ENCODE assay signal across 8 mouse cellular contexts in genomic region chr2:84885084-84886055, GRCm38 (mm10). TPM values are rescaled to one million over a fixed set of nuclear protein-coding genes. Genes with fewer than 3 reads are reported as not detected.
A peak's percentile ranks its signal among the peaks of the same experiment; 100 is the strongest.
DNase-seq lines count a peak whose midpoint lies in the region; ATAC-seq and TF ChIP-seq lines count a peak whose summit lies in the region.

No protein-coding gene starts in this region.

- H3K9me3 ChIP-seq in lung, embryonic 14.5 days (ENCODE audit: low read depth, low read length) = no peaks in the 10 kb centered on the region
- no peaks in the 10 kb centered on the region for H3K9me3 ChIP-seq in intestine, embryonic 15.5 days
- no peaks in the 10 kb centered on the region for H3K9me3 ChIP-seq in neural tube, embryonic 14.5 days (ENCODE audit: control insufficient read depth, low read length)

- H3K9ac ChIP-seq in lung, embryonic 14.5 days = no peak overlapping the region
- H3K9ac ChIP-seq in intestine, embryonic 15.5 days = no peak overlapping the region
- H3K9ac ChIP-seq in neural tube, embryonic 14.5 days (replicated peaks; ENCODE audit: low read depth, low read length) = peak overlapping the region; percentile 47; the same call in 1 of the 2 replicates

- H3K36me3 ChIP-seq in lung, embryonic 14.5 days (ENCODE audit: insufficient read depth) = no peaks in the 10 kb centered on the region
- no peaks in the 10 kb centered on the region for H3K36me3 ChIP-seq in intestine, embryonic 15.5 days
- no peaks in the 10 kb centered on the region for H3K36me3 ChIP-seq in neural tube, embryonic 14.5 days (ENCODE audit: control insufficient read depth, insufficient read depth, low read length)

- H3K4me1 ChIP-seq in lung, embryonic 14.5 days (ENCODE audit: insufficient read depth) = peaks cover 11% of the 10 kb centered on the region
- peaks cover 40% of the 10 kb centered on the region for H3K4me1 ChIP-seq in intestine, embryonic 15.5 days (replicated peaks)
- H3K4me1 ChIP-seq in neural tube, embryonic 14.5 days (ENCODE audit: control insufficient read depth, insufficient read depth, low read length) = peaks cover 22% of the 10 kb centered on the region

- no peak for ATAC-seq in lung, embryonic 14.5 days (ENCODE audit: insufficient read depth)
- no peak for ATAC-seq in intestine, embryonic 15.5 days
- ATAC-seq in neural tube, embryonic 14.5 days (ENCODE audit: low read depth) = no peak

- no peak for TF ChIP-seq CTCF in lung, embryonic 14.5 days (IDR thresholded peaks at IDR 0.05; ENCODE audit: low read depth)

- DNase-seq in embryo, embryonic 10.5 days (ENCODE audit: low spot score) = peak; percentile 45
- DNase-seq in embryo, embryonic 11 days = no peak
- DNase-seq in lung, embryonic 14.5 days = no peak
- no peak for DNase-seq in lung, postnatal 36 days
- DNase-seq in T-cell, adult 2 months (ENCODE audit: low spot score) = no peak
- DNase-seq in thymus, postnatal 25 days = no peak

- peak overlapping the region; percentile 57 for H3K4me3 ChIP-seq in lung, embryonic 14.5 days (ENCODE audit: low read depth, low read length)
- 0 out of 2 replicates have a peak overlapping the region, but pooled peaks have one; percentile 59 for H3K4me3 ChIP-seq in intestine, embryonic 15.5 days (replicated peaks)
- H3K4me3 ChIP-seq in neural tube, embryonic 14.5 days (ENCODE audit: low read depth, low read length) = peak overlapping the region; percentile 71; the same call in 1 of the 2 replicates

- peak overlapping the region; percentile 79 for H3K4me2 ChIP-seq in lung, embryonic 14.5 days
- H3K4me2 ChIP-seq in intestine, embryonic 15.5 days (replicated peaks) = peak overlapping the region; percentile 98
- H3K4me2 ChIP-seq in neural tube, embryonic 14.5 days (ENCODE audit: low read depth, low read length) = peak overlapping the region; percentile 78

- H3K27me3 ChIP-seq in lung, embryonic 14.5 days (ENCODE audit: insufficient read depth, low read length) = peaks cover 85% of the 10 kb centered on the region
- H3K27me3 ChIP-seq in intestine, embryonic 15.5 days (replicated peaks) = peaks cover 80% of the 10 kb centered on the region
- peaks cover 41% of the 10 kb centered on the region for H3K27me3 ChIP-seq in neural tube, embryonic 14.5 days (ENCODE audit: control insufficient read depth, insufficient read depth, low read length)

- H3K27ac ChIP-seq in lung, embryonic 14.5 days (ENCODE audit: low read depth) = no peak overlapping the region
- no peak overlapping the region for H3K27ac ChIP-seq in intestine, embryonic 15.5 days
- H3K27ac ChIP-seq in neural tube, embryonic 14.5 days (ENCODE audit: low read depth, low read length) = no peak overlapping the region

- WGBS in lung, embryonic 14.5 days = 13% methylated on average over 19 of the region's 23 CpGs
- whole genome bisulfite sequencing in intestine, embryonic 15.5 days = 20% methylated on average over 20 of the region's 23 CpGs
- WGBS in neural tube, embryonic 14.5 days = 5% methylated on average over 21 of the region's 23 CpGs

RNA-seq across cellular contexts. Expression of gene Rtn4rl2, which starts 1.1 kb away (rescaled TPM):
- 1.1 and 1.2 TPM in 2 replicates for polyA plus RNA-seq in lung, embryonic 14.5 days (2014; fragmentation: Nextera tagmentation; extraction: Ambion mirVana)
- 1.2 and 1.7 TPM in 2 replicates for polyA plus RNA-seq in intestine, embryonic 15.5 days (2015; fragmentation: Nextera tagmentation; extraction: Ambion mirVana)
- polyA plus RNA-seq in neural tube, embryonic 14.5 days (2014; fragmentation: Nextera tagmentation; extraction: Ambion mirVana) = 1.8 and 4.9 TPM in 2 replicates

RNA-seq across cellular contexts. Expression of gene Slc43a1, which starts 46.7 kb away (rescaled TPM):
- polyA plus RNA-seq in lung, embryonic 14.5 days (2014; fragmentation: Nextera tagmentation; extraction: Ambion mirVana) = 18.8 and 20.2 TPM in 2 replicates
- polyA plus RNA-seq in intestine, embryonic 15.5 days (2015; fragmentation: Nextera tagmentation; extraction: Ambion mirVana) = 15.0 and 16.3 TPM in 2 replicates
- 0.63 and 1.8 TPM in 2 replicates for polyA plus RNA-seq in neural tube, embryonic 14.5 days (2014; fragmentation: Nextera tagmentation; extraction: Ambion mirVana)

RNA-seq across cellular contexts. Expression of gene Slc43a3, which starts 51.0 kb away (rescaled TPM):
- polyA plus RNA-seq in lung, embryonic 14.5 days (2014; fragmentation: Nextera tagmentation; extraction: Ambion mirVana) = 77.4 and 78.9 TPM in 2 replicates
- 45.4 and 48.2 TPM in 2 replicates for polyA plus RNA-seq in intestine, embryonic 15.5 days (2015; fragmentation: Nextera tagmentation; extraction: Ambion mirVana)
- 2.5 and 7.1 TPM in 2 replicates for polyA plus RNA-seq in neural tube, embryonic 14.5 days (2014; fragmentation: Nextera tagmentation; extraction: Ambion mirVana)

RNA-seq across cellular contexts. Expression of gene Timm10, which starts 58.6 kb away (rescaled TPM):
- polyA plus RNA-seq in lung, embryonic 14.5 days (2014; fragmentation: Nextera tagmentation; extraction: Ambion mirVana) = 55.4 and 58.7 TPM in 2 replicates
- 56.1 and 67.2 TPM in 2 replicates for polyA plus RNA-seq in intestine, embryonic 15.5 days (2015; fragmentation: Nextera tagmentation; extraction: Ambion mirVana)
- polyA plus RNA-seq in neural tube, embryonic 14.5 days (2014; fragmentation: Nextera tagmentation; extraction: Ambion mirVana) = 63.8 and 89.4 TPM in 2 replicates
